Mouse (Mus musculus) ES-E14 (cell line): ENCODE measurements around the gene Peli3. TPM values are rescaled to one million over a fixed set of nuclear protein-coding genes. Genes with fewer than 3 reads are reported as not detected.

Experiments used
- DNase-seq: peaks from one replicate; pipeline ENCODE4 v3.0.0-alpha.2; 2013; ENCODE audit warnings: low read depth, low spot score
- H3K27ac ChIP-seq: 2 replicates; pipeline ENCODE4 v1.5.1; 2012; ENCODE audit warnings: low read depth, mild to moderate bottlenecking, low read length, moderate library complexity, mixed read lengths; ENCODE audit not compliant: poor library complexity, insufficient read depth, severe bottlenecking
- H3K36me3 ChIP-seq: 2 replicates; pipeline ENCODE4 v1.6.1; 2012; ENCODE audit warnings: mild to moderate bottlenecking, low read length, moderate library complexity, mixed read lengths; ENCODE audit not compliant: control insufficient read depth, poor library complexity, insufficient read depth, severe bottlenecking
- H3K4me1 ChIP-seq, 2 experiments: fragments of 150-350 bp in 1 of 2; sonication (generic) in 1 of 2; 2 replicates each; pipeline ENCODE4 v1.6.1; 2012; ENCODE audit warnings: low read length in 2 of 2, mild to moderate bottlenecking in 1 of 2, mixed read lengths in 1 of 2; ENCODE audit not compliant: control insufficient read depth in 2 of 2, insufficient read depth in 2 of 2, poor library complexity in 1 of 2
- H3K4me3 ChIP-seq, 2 experiments: fragments of 150-350 bp in 1 of 2; sonication (generic) in 1 of 2; 2 replicates each; pipeline ENCODE4 v1.5.1; 2012; ENCODE audit warnings: low read length in 2 of 2, low read depth in 1 of 2, mild to moderate bottlenecking in 1 of 2, mixed read lengths in 1 of 2; ENCODE audit not compliant: insufficient read depth in 1 of 2, poor library complexity in 1 of 2, severe bottlenecking in 1 of 2
- H3K9ac ChIP-seq: 2 replicates; pipeline ENCODE4 v1.6.1; 2012; ENCODE audit warnings: low read depth, mild to moderate bottlenecking, low read length, mixed read lengths; ENCODE audit not compliant: poor library complexity, insufficient read depth, severe bottlenecking
- H3K9me3 ChIP-seq: fragments of 150-350 bp; sonication (generic); 2 replicates; pipeline ENCODE4 v1.6.1; 2012; ENCODE audit warnings: low read depth, mild to moderate bottlenecking, low read length; ENCODE audit not compliant: control insufficient read depth, insufficient read depth
- CHD2 ChIP-seq: IDR thresholded peaks from 2 replicates; pipeline ENCODE4 v1.6.1; 2014; ENCODE audit warnings: mild to moderate bottlenecking, low read depth, low read length, inconsistent platforms
- HCFC1 ChIP-seq: IDR thresholded peaks from 2 replicates; pipeline ENCODE4 v1.6.1; 2012; ENCODE audit warnings: low read length, inconsistent platforms, borderline replicate concordance; ENCODE audit not compliant: insufficient read depth
- MAFK ChIP-seq: IDR thresholded peaks from 2 replicates; pipeline ENCODE4 v1.6.1; 2014; ENCODE audit warnings: mild to moderate bottlenecking, low read depth, low read length, inconsistent platforms; ENCODE audit not compliant: insufficient read depth
- ZC3H11A ChIP-seq: IDR thresholded peaks from 2 replicates; pipeline ENCODE4 v1.6.1; 2012; ENCODE audit warnings: low read depth, mild to moderate bottlenecking, inconsistent platforms, low read length, borderline replicate concordance
- ZNF384 ChIP-seq: IDR thresholded peaks from 2 replicates; pipeline ENCODE4 v1.6.1; 2012; ENCODE audit warnings: low read depth, low read length, inconsistent platforms
- in situ Hi-C, 2 experiments: fragments of 600-800 bp; cut with MboI; formaldehyde crosslinking; loops; one replicate each; pipeline ENCODE4 v1.15.1; 2025; ENCODE audit warnings: low sequenced_read_pairs in 2 of 2, inconsistent platforms in 1 of 2; ENCODE audit not compliant: unreplicated experiment in 2 of 2
- total RNA-seq: library from RNA; depleted of rRNA; stranded (reverse); fragments of 300-350 nt; gene quantifications from 2 replicates; pipeline ENCODE4 v1.2.3, GENCODE M21; 2012

The Peli3 gene
- total RNA-seq, 1 experiment, result 0.76 TPM

GRCm38 (mm10) chr19:4937444-4938310 lies 5.2 kb downstream of the Peli3 start:
- Histone ChIP-seq H3K36me3 (no peaks in the 10 kb centered on the region), H3K4me1 (peaks cover 0 to 2% of the 10 kb centered on the region in 2 experiments; a peak in 1 of 4 replicates), H3K9ac (no peak overlapping the region), H3K27ac (no peak overlapping the region; the same call in 1 of the 2 replicates), H3K4me3 (no peak overlapping the region), H3K9me3 (no peaks in the 10 kb centered on the region)
- in situ Hi-C loops, result no loop called here
- no peak for DNase-seq
- TF ChIP-seq ZC3H11A (no peak), MAFK (no peak), HCFC1 (no peak), CHD2 (no peak), ZNF384 (no peak)

- peaks cover 0 to 2% of the 10 kb centered on the region in 2 experiments; a peak in 1 of 4 replicates for H3K4me1 ChIP-seq
- DNase-seq, result no peak
- no peak overlapping the region for H3K4me3 ChIP-seq
- H3K9ac ChIP-seq, result no peak overlapping the region
- no peaks in the 10 kb centered on the region for H3K9me3 ChIP-seq
- no peaks in the 10 kb centered on the region for H3K36me3 ChIP-seq
- no peak overlapping the region for H3K27ac ChIP-seq
- no peak for TF ChIP-seq ZNF384
- TF ChIP-seq HCFC1, result no peak
- no peak for TF ChIP-seq ZC3H11A
- TF ChIP-seq CHD2, result no peak
- no peak for TF ChIP-seq MAFK
- in situ Hi-C loops, result no loop called here
These were observed 6.0 kb downstream of the Peli3 start for GRCm38 (mm10) chr19:4936896-4937295.

GRCm38 (mm10) chr19:4928781-4929180 lies 14.1 kb downstream of the Peli3 start:
- no peak for DNase-seq
- no peaks in the 10 kb centered on the region for H3K9me3 ChIP-seq

GRCm38 (mm10) chr19:4927904-4928531 lies 14.9 kb downstream of the Peli3 start, which contains the start of gene Dpp3:
TSS of gene Dpp3 (minus strand) at chr19:4928287.
- H3K4me3 ChIP-seq, result peak within 1 kb of the TSS; percentile 77 to 98
- peaks cover 0 to 16% of the 10 kb centered on the region in 2 experiments; a peak in 3 of 4 replicates for H3K4me1 ChIP-seq
- H3K36me3 ChIP-seq, result peaks cover 18% of the 10 kb centered on the region
- no peaks in the 10 kb centered on the region for H3K9me3 ChIP-seq
- peak within 1 kb of the TSS; percentile 59; the same call in 1 of the 2 replicates for H3K27ac ChIP-seq
- peak; percentile 99 for DNase-seq
- TF ChIP-seq MAFK (no peak), CHD2 (peak; percentile 76; the same call in 1 of the 2 replicates), ZNF384 (0 out of 2 replicates have a peak, but pooled peaks have one; percentile 6), ZC3H11A (no peak), HCFC1 (peak; percentile 54; the same call in 1 of the 2 replicates)
- in situ Hi-C loops, result no loop called here
- H3K9ac ChIP-seq, result peak within 1 kb of the TSS; percentile 75

More at GRCm38 (mm10) chr19:4928781-4929180, 14.1 kb downstream of the Peli3 start:
- H3K9ac ChIP-seq, result peak overlapping the region; percentile 75; the same call in 1 of the 2 replicates
- H3K4me3 ChIP-seq, result peak overlapping the region in 1 of 2 experiments; percentile 98; a peak in 2 of 4 replicates
- H3K27ac ChIP-seq, result no peak overlapping the region
- H3K36me3 ChIP-seq, result peaks cover 10% of the 10 kb centered on the region
- in situ Hi-C loops, result no loop called here
- no peak for TF ChIP-seq ZC3H11A
- no peak for TF ChIP-seq CHD2
- H3K4me1 ChIP-seq, result peaks cover 0 to 16% of the 10 kb centered on the region in 2 experiments; a peak in 3 of 4 replicates
